Mouse (Mus musculus): ENCODE results near the gene Clec11a. TPM values are rescaled to one million over a fixed set of nuclear protein-coding genes. Genes with fewer than 3 reads are reported as not detected.
"Not testable (repeated sequence)": the region's sequence is repeated elsewhere in the genome, so short reads cannot be mapped to it uniquely, and the experiment has no call there.

Clec11a gene
- total RNA-seq, 2 experiments from 2014 or later = 5.0 to 6.8 TPM

GRCm38 (mm10) chr7:44326614-44327013 lies 19.9 kb upstream of the Clec11a start:
- DNase-seq = no peak

DNA sequence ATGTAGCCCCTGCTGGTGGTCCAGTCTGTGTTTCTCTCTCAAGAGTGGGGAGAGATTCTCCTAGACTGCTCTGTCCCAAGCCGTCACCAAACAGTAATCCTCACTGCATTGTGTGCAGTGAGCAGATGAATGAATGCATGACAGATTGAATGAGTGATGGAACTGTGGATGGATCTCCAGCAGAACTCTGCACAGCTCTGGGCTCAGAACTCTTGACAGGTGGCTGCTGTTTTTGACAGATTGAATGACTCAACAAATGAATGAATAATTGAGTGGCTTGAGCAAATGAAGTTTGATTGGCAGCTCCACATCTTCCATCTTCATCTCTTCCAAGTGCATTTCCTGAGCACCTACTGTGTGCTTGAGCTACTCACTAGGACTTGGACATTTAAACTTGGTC lies 15.6 kb upstream of the Clec11a start:
- no peak for DNase-seq

DNA sequence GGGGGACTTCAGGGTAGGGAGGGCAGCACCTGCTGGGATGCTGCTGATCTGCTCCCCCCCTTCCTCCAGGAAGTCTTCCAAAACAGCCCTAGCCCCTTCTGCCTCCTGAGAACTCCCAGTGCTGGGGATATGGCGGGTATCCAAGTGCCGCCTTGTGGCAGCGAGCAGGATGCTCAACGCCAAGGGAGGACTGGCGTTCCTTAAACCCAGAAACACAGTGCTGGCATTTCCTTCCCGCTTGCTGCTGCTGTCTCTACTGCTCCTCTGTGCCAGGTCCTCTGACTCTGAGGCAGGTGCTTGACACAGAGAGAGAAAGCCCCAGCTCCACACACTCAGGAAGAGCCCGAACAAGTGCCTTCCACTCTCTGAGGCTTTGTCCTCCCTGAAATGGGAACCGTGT lies 14.2 kb upstream of the Clec11a start:
- no peak for DNase-seq

GRCm38 (mm10) chr7:44317913-44318312 lies 11.2 kb upstream of the Clec11a start:
- no peak for DNase-seq

DNA sequence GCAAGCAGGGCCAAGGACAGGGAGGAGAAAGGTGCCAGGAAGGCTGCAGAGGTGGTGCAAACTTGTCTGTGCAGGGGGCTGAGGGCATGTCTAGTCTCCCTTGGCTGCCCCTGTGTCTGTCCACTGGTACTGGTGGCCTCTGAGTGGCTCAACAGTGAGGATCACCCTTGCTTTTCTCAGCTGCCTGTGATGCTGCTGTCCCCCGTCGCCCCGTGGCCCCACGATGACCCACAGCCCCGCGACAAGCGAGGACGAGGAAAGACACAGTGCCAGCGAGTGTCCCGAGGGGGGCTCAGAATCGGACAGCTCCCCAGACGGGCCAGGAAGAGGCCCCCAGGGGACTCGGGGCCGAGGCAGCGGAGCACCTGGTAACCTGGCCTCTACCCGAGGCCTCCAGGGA lies 5.8 kb upstream of the Clec11a start:
- DNase-seq = no peak

DNA sequence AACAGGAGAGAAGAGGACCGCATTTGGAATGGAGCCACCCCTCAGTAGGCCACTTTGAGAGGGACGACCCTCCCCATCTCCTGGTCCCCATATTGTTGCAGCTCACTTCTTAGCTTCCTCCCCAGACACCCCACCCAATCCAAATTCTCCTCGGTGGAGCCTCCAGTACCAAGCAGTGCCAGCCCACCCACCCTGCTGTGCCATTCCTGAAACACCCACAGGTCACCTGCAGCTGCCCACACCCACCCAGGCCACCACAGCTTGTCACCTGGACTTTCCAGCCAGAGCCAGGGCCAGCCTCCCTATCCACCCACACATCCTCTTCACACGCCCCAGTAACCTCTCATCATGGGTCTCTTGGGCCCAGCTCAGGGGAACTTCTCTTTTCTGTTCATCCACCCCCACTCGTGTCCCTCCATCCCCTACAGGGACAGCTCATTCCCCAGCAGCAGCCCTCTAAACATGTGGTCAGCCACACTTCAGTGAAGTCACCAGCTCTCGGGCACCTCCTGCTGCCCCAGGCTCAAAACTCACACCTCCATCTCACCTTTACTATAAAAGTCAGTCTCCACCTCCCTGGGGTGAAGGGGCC lies 5.1 kb upstream of the Clec11a start:
- no peak for DNase-seq

DNA sequence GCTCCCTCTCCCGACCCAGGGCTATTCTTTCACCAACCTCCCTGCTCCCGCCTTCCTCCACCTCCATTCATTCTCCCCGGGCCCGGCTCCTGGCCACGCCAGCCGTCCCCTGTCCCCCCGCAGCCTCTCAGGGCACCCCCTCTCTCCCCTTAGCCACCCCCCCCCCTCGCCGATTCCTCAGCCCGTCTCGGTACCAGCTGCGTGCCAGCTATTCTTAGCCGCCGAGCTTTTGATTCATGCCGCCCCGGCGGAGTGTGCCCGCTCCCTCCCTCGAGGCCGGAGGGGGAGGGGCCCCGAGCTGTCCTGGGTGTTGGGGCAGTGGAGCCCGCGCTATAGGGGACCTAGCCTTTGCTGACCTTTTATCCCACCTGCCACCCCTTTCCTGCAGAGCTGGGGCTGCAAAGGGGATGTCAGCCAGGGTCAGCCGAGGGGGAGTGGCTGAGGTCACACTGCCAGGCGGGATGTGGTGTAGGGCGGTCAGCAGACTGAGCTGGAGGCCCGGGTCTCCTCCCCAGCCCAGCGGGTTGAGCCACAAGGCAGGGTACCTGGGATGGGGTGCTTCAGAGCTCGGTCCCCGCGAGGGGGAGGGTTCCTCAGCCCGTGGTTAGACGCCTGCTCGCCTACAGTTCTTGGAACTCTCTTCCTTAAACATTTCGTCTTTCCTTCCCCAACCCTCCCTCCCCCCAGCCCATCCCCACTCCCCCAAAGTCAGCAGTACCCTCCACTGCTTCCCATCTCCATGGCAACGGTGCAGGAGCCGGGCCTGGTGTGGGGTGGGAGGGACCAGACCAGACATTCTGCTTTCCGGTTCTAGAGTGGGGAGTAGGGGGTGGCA lies 4.4 kb upstream of the Clec11a start:
- DNase-seq = peak; percentile 14

- DNase-seq = peak; percentile 21
Measured at GRCm38 (mm10) chr7:44310285-44310877, 3.7 kb upstream of the Clec11a start.

DNA sequence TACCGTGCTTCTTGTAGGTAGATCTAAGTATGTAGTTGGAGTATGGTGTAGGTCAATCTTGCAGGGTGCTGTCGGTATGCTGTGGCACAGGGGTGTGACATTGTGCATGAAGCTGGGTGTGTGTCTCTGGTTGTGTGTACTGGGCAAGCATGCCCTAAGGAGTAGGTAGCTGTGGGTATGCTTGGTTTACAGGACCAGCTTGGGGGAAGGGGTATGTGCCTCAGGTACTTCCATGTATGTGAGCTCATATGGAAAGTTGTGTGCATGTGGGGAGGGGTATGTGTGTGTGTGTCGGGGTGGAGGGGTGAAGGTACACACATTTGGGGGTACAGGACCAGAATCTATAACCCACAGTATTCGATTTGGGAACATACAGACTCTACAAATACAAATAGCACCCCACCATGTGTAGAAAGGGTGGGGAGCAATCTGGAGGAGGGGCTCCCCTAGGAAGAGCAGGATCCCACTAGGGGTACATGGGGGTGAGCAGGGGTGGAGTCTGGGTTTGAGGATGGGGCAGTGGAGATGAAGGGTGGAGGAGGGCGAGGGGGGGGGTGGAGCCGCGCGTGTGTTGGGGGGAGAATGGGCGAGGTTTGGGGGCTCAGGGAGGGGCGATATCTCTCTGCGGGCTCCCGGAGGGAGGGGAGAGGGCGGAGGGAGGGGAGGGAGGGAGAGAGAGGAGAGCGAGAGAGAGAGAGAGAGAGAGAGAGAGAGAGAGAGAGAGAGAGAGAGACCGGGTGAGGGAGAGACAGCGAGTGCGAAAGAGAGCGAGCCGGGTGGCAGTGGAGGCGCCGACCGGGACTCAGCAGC lies 3.0 kb upstream of the Clec11a start, which contains the start of gene Shank1:
Gene Shank1, plus strand, starts transcription at position 779 of the 810 bp plus-strand sequence.
- no peak for DNase-seq

DNA sequence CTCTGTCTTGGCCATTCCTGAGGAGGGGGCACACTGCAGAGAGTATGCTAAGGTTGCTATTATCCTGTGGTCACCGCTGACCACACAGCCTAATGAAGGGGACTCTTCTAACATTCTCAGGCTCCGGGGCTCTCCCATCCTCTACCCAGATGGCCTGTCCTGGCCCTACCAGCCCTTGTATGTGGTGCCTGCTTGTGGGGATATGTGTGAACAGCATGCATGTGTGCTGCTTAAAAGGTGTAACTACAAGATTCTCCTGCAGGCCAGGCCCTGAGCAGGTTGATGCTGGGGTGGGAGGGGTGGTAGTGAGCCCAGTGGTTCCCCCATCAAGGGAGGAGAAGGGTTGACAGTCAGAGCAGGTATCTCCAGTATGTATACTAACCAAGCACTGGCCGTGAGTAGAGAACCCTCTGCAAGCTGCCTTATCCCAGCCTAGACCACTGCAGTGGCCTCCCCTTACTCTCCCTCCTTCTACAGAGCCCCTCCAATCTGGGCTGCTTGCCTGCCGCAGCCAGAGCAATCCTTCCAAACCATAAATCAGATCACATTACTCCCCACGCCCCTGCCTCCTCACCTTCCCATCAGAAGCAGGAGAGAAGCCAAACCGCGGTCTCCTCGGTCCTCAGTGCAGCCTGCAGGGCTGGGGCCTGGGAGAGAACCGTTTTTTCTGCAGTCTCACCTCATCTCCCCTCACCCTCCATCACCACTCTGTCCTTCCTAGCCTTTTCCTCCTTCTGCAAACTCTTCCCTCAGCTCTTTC lies 739 bp upstream of the Clec11a start:
- DNase-seq = no peak

- DNase-seq = no peak
Measured at GRCm38 (mm10) chr7:44305686-44306085, 1.0 kb downstream of the Clec11a start.

- DNase-seq = peak; percentile 92
Measured at GRCm38 (mm10) chr7:44304775-44305641, 1.7 kb downstream of the Clec11a start.

GRCm38 (mm10) chr7:44304463-44304774 lies 2.3 kb downstream of the Clec11a start:
- no peak for DNase-seq

- no peak for DNase-seq
Measured at GRCm38 (mm10) chr7:44303346-44304340, 3.1 kb downstream of the Clec11a start.

GRCm38 (mm10) chr7:44297501-44297900 lies 9.2 kb downstream of the Clec11a start:
- not testable (repeated sequence) for DNase-seq

GRCm38 (mm10) chr7:44291418-44291817 lies 15.3 kb downstream of the Clec11a start:
- DNase-seq = no peak

GRCm38 (mm10) chr7:44290986-44291385 lies 15.7 kb downstream of the Clec11a start:
- DNase-seq = no peak

GRCm38 (mm10) chr7:44287760-44288159 lies 18.9 kb downstream of the Clec11a start:
- DNase-seq = no peak

- no peak for DNase-seq
Measured at GRCm38 (mm10) chr7:44281586-44281985, 25.1 kb downstream of the Clec11a start.

GRCm38 (mm10) chr7:44280959-44281358 lies 25.7 kb downstream of the Clec11a start:
- DNase-seq = no peak

Measured in gastrocnemius, postnatal 10 days (tissue).